In the genomic region with DNA sequence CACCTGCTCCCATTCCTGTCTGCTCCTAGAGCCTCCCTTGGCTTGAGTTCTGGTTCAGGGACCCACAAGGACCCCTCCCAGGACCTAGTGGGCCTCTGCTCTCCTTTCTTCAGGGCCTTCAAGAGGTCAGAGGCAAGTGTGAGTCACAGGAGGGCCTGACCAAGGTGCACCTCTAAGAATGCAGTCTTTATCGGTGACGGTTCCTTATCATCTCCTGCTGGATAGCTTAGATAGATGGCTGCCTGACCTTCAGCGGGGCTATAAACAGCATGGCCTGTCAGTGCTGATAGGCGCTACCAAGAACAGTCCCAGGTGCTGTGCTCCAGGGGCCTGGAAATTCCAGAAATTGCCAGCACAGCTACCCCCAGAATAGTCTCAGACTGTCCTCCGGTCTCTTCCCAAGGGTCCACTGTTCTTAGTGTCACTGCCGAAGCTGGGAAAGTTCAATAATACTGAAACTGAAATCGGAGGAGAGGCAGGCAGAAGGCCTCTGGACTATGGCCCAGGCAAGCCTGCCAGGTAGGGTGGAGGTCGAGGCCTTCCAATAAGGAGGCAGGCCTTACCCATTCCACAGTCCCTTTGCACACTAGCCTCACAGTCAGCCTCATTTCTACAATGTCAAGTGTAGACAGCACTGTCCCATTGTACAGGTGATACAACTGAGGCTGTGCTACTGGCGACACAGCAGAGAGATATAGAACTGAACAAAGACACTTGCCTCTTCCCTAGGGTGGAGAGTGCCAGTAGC, we compare ENCODE assay signal across 16 mouse cellular contexts. TPM values are rescaled to one million over a fixed set of nuclear protein-coding genes. Genes with fewer than 3 reads are reported as not detected.
DNase-seq lines count a peak whose midpoint lies in the region; ATAC-seq and TF ChIP-seq lines count a peak whose summit lies in the region.
"Had no signal": no experiment of that assay in that cellular context is flagged by ENCODE, and none has a peak within 500 bp of the region (broad histone marks: within the 10 kb centered on the region; RNA-seq: fewer than 3 reads in every experiment).

No protein-coding gene starts in this region.

- H3K9me3 ChIP-seq in heart, postnatal 0 days (replicated peaks; ENCODE audit: control insufficient read depth, low read length) = no peaks in the 10 kb centered on the region
- no peaks in the 10 kb centered on the region for H3K9me3 ChIP-seq in liver, postnatal 0 days (ENCODE audit: low read length)
- H3K9me3 ChIP-seq: forebrain, embryonic 13.5 days; lung, embryonic 15.5 days had no signal

- H3K27me3 ChIP-seq in heart, postnatal 0 days (ENCODE audit: control insufficient read depth, insufficient read depth, low read length) = no peaks in the 10 kb centered on the region
- H3K27me3 ChIP-seq in liver, postnatal 0 days (ENCODE audit: insufficient read depth, low read length) = no peaks in the 10 kb centered on the region
- H3K27me3 ChIP-seq: forebrain, embryonic 13.5 days; lung, embryonic 15.5 days had no signal

- peak overlapping the region; percentile 64 for H3K4me3 ChIP-seq in heart, postnatal 0 days (ENCODE audit: low read depth, low read length)
- no peak overlapping the region for H3K4me3 ChIP-seq in liver, postnatal 0 days (ENCODE audit: low read depth, low read length)
- H3K4me3 ChIP-seq: forebrain, embryonic 13.5 days; lung, embryonic 15.5 days had no signal

- H3K9ac ChIP-seq in heart, postnatal 0 days (replicated peaks; ENCODE audit: low read depth, low read length) = peak overlapping the region; percentile 94
- no peak overlapping the region for H3K9ac ChIP-seq in liver, postnatal 0 days (replicated peaks)
- H3K9ac ChIP-seq: forebrain, embryonic 13.5 days; lung, embryonic 15.5 days had no signal

- DNase-seq in gastrocnemius, postnatal 14 days = peak; percentile 55
- DNase-seq in gastrocnemius, postnatal 4 days (ENCODE audit: low spot score in 2 of 2) = no peak
- DNase-seq in adrenal gland, postnatal 10 days = peak; percentile 59
- no peak for DNase-seq in heart, postnatal 0 days (ENCODE audit: low spot score)
- peak; percentile 25 for DNase-seq in liver, postnatal 0 days
- no peak for DNase-seq in cerebellum, adult 11 months
- no peak for DNase-seq in right cerebral cortex, postnatal 36 days (ENCODE audit: low spot score in 2 of 2)
- DNase-seq in lung, adult 18-20 months = no peak
- DNase-seq: B cell, adult 2 months; cerebellum, adult 9-10 months had no signal

- no peak for TF ChIP-seq CTCF in heart, postnatal 0 days (IDR thresholded peaks at IDR 0.05; ENCODE audit: low read depth)
- no peak for TF ChIP-seq CTCF in liver, postnatal 0 days (IDR thresholded peaks at IDR 0.05; ENCODE audit: low read depth)

- no peak for ATAC-seq in heart, postnatal 0 days (ENCODE audit: insufficient read depth, low read depth)
- peak; percentile 78 for ATAC-seq in liver, postnatal 0 days
- ATAC-seq: forebrain, embryonic 13.5 days had no signal

- peak overlapping the region; percentile 61 for H3K4me2 ChIP-seq in heart, postnatal 0 days (ENCODE audit: low read depth, low read length)
- no peak overlapping the region; the same call in 1 of the 2 replicates for H3K4me2 ChIP-seq in liver, postnatal 0 days (ENCODE audit: low read depth, low read length)
- H3K4me2 ChIP-seq: forebrain, embryonic 13.5 days; lung, embryonic 15.5 days; midbrain, embryonic 11.5 days had no signal

- peaks cover 45% of the 10 kb centered on the region for H3K4me1 ChIP-seq in heart, postnatal 0 days (ENCODE audit: control insufficient read depth, insufficient read depth)
- peaks cover 3% of the 10 kb centered on the region; the same call in 1 of the 2 replicates for H3K4me1 ChIP-seq in liver, postnatal 0 days (ENCODE audit: insufficient read depth)
- H3K4me1 ChIP-seq: forebrain, embryonic 13.5 days; lung, embryonic 15.5 days had no signal

- WGBS in heart, postnatal 0 days = 22% methylated on average over 9 of the region's 9 CpGs
- 51% methylated on average over 9 of the region's 9 CpGs for WGBS in liver, postnatal 0 days (ENCODE audit: insufficient replicate concordance)

- peaks cover 25% of the 10 kb centered on the region for H3K36me3 ChIP-seq in heart, postnatal 0 days (replicated peaks; ENCODE audit: control insufficient read depth, insufficient read depth, low read length)
- no peaks in the 10 kb centered on the region for H3K36me3 ChIP-seq in liver, postnatal 0 days (replicated peaks; ENCODE audit: insufficient read depth, low read length)
- H3K36me3 ChIP-seq: lung, embryonic 15.5 days had no signal

- H3K27ac ChIP-seq in heart, postnatal 0 days (ENCODE audit: low read depth) = peak overlapping the region; percentile 100
- no peak overlapping the region for H3K27ac ChIP-seq in liver, postnatal 0 days (ENCODE audit: low read depth)
- H3K27ac ChIP-seq: forebrain, embryonic 13.5 days; lung, embryonic 15.5 days had no signal

- 0 out of 2 replicates have a peak, but pooled peaks have one; percentile 46 for TF ChIP-seq EP300 in heart, postnatal 0 days (IDR thresholded peaks at IDR 0.05; ENCODE audit: low read depth)
- TF ChIP-seq EP300 in liver, postnatal 0 days (IDR thresholded peaks at IDR 0.05; ENCODE audit: low read depth) = no peak

- intact Hi-C loops in gastrocnemius, postnatal 14 days (cut with DNase I; ENCODE audit: low total_unique reads) = no loop called here

RNA-seq across cellular contexts. Expression of a gene that starts 3.0 kb away (rescaled TPM):
- total RNA-seq in gastrocnemius, postnatal 14 days (2021) = 1,000 to 10,000 TPM; 1,741 to 1,856 TPM
- 1,000 to 10,000 TPM; 1,045 to 1,064 TPM for total RNA-seq in gastrocnemius, postnatal 4 days (2021)
- total RNA-seq in adrenal gland, postnatal 10 days (2021) = 10 to 100 TPM; 26.5 to 94.8 TPM
- 518 and 526 TPM in 2 replicates for total RNA-seq in heart, postnatal 0 days (2014; rRNA removed; ENCODE audit: low replicate concordance)
- polyA plus RNA-seq in heart, postnatal 0 days (2015; fragmentation: Nextera tagmentation; extraction: Ambion mirVana) = 376 and 380 TPM in 2 replicates
- polyA plus RNA-seq in liver, postnatal 0 days (2015; fragmentation: Nextera tagmentation; extraction: Ambion mirVana) = 0.26 and 3.2 TPM in 2 replicates

RNA-seq across cellular contexts. Expression of a gene that starts 14.4 kb away (rescaled TPM):
- not detected for total RNA-seq in gastrocnemius, postnatal 14 days (2021)
- total RNA-seq in gastrocnemius, postnatal 4 days (2021) = under 1 TPM; 0.13 to 0.20 TPM
- total RNA-seq in adrenal gland, postnatal 10 days (2021) = not detected
- total RNA-seq in heart, postnatal 0 days (2014; rRNA removed; ENCODE audit: low replicate concordance) = 5.9 and 8.6 TPM in 2 replicates
- 8.4 and 8.7 TPM in 2 replicates for polyA plus RNA-seq in heart, postnatal 0 days (2015; fragmentation: Nextera tagmentation; extraction: Ambion mirVana)
- not detected in 2 replicates for polyA plus RNA-seq in liver, postnatal 0 days (2015; fragmentation: Nextera tagmentation; extraction: Ambion mirVana)
- total RNA-seq: left cerebral cortex, adult 8-10 months had no signal
- polyA plus RNA-seq: embryonic facial prominence, embryonic 11.5 days; forebrain, embryonic 13.5 days; gonadal fat pad, adult 2 months; midbrain, embryonic 11.5 days had no signal

Comparison
In these comparisons a context has a peak if more than half of its experiments do, and no peak if none do; other contexts are left out.
1. DNase-seq: peak in gastrocnemius, postnatal 14 days (single experiment), adrenal gland, postnatal 10 days (single experiment) and liver, postnatal 0 days (single experiment); none in gastrocnemius, postnatal 4 days (0 of 2), heart, postnatal 0 days (single experiment), cerebellum, adult 11 months (single experiment), right cerebral cortex, postnatal 36 days (0 of 2) and lung, adult 18-20 months (0 of 2).